Mouse (Mus musculus): ENCODE measurements around the gene Ntf5.
A peak's percentile ranks its signal among the peaks of the same experiment; 100 is the strongest.
"Not testable (repeated sequence)": the region's sequence is repeated elsewhere in the genome, so short reads cannot be mapped to it uniquely, and the experiment has no call there.

The Ntf5 gene

GRCm38 (mm10) chr7:45413113-45413863, at the start of gene Ntf5:
TSS of gene Ntf5 (plus strand) at chr7:45413695.
- DNase-seq: peak; percentile 74

GRCm38 (mm10) chr7:45363983-45364382, 49.5 kb upstream of the Ntf5 start:
- DNase-seq: no peak

GRCm38 (mm10) chr7:45365742-45366651, 47.5 kb upstream of the Ntf5 start:
- peak; percentile 74 for DNase-seq

GRCm38 (mm10) chr7:45366652-45367019, 46.9 kb upstream of the Ntf5 start, which contains the start of gene Ppfia3:
TSS of gene Ppfia3 (minus strand) at chr7:45367019.
- peak; percentile 67 for DNase-seq

- DNase-seq: peak; percentile 97
Observed at GRCm38 (mm10) chr7:45367020-45367880, 46.2 kb upstream of the Ntf5 start.

GRCm38 (mm10) chr7:45368178-45368577, 45.3 kb upstream of the Ntf5 start:
- DNase-seq: no peak

- no peak for DNase-seq
Observed at GRCm38 (mm10) chr7:45369022-45369745, 44.3 kb upstream of the Ntf5 start.

GRCm38 (mm10) chr7:45369836-45370474, 43.5 kb upstream of the Ntf5 start:
- no peak for DNase-seq

- peak; percentile 93 for DNase-seq
Observed at GRCm38 (mm10) chr7:45370475-45371311, 42.8 kb upstream of the Ntf5 start, which contains the start of gene Lin7b. TSS of gene Lin7b (minus strand) at chr7:45370583.

- no peak for DNase-seq
Observed at GRCm38 (mm10) chr7:45372371-45372770, 41.1 kb upstream of the Ntf5 start.

GRCm38 (mm10) chr7:45374620-45375019, 38.9 kb upstream of the Ntf5 start:
- no peak for DNase-seq

GRCm38 (mm10) chr7:45376057-45376456, 37.4 kb upstream of the Ntf5 start:
- DNase-seq: no peak

- DNase-seq: peak; percentile 22
Observed at GRCm38 (mm10) chr7:45386077-45386476, 27.4 kb upstream of the Ntf5 start.

GRCm38 (mm10) chr7:45395129-45395541, 18.4 kb upstream of the Ntf5 start:
- DNase-seq: peak; percentile 91

GRCm38 (mm10) chr7:45395578-45396336, 17.7 kb upstream of the Ntf5 start, which contains the start of gene Snrnp70:
TSS of gene Snrnp70 (minus strand) at chr7:45395742.
- peak; percentile 100 for DNase-seq

GRCm38 (mm10) chr7:45396337-45396775, 17.1 kb upstream of the Ntf5 start:
- DNase-seq: not testable (repeated sequence)

- DNase-seq: no peak
Observed at GRCm38 (mm10) chr7:45396787-45397186, 16.7 kb upstream of the Ntf5 start.

GRCm38 (mm10) chr7:45401521-45402085, 11.9 kb upstream of the Ntf5 start:
- no peak for DNase-seq

Measured in embryo, embryonic 11 days (tissue).